Mouse (Mus musculus): ENCODE measurements at regions not wholly inside any gene's neighbourhood (a gene's known extent, or its start where the extent isn't known, plus 50 kb on each side); places are given as distances from the start of the nearest gene placed in this dataset. TPM values are rescaled to one million over a fixed set of nuclear protein-coding genes. Genes with fewer than 3 reads are reported as not detected.

Small RNA genes in the stretch of these regions (microRNA-seq; reads per million reads assigned to microRNA genes)
- gene Gm22802 = not detected

All from heart, embryonic 13.5 days (tissue).